Mouse (Mus musculus): ENCODE data around the gene Tipin. TPM values are rescaled to one million over a fixed set of nuclear protein-coding genes. Genes with fewer than 3 reads are reported as not detected.
A peak's percentile ranks its signal among the peaks of the same experiment; 100 is the strongest.

The Tipin gene
- polyA plus RNA-seq, 1 experiment from 2014 or later, result 306 TPM

DNA sequence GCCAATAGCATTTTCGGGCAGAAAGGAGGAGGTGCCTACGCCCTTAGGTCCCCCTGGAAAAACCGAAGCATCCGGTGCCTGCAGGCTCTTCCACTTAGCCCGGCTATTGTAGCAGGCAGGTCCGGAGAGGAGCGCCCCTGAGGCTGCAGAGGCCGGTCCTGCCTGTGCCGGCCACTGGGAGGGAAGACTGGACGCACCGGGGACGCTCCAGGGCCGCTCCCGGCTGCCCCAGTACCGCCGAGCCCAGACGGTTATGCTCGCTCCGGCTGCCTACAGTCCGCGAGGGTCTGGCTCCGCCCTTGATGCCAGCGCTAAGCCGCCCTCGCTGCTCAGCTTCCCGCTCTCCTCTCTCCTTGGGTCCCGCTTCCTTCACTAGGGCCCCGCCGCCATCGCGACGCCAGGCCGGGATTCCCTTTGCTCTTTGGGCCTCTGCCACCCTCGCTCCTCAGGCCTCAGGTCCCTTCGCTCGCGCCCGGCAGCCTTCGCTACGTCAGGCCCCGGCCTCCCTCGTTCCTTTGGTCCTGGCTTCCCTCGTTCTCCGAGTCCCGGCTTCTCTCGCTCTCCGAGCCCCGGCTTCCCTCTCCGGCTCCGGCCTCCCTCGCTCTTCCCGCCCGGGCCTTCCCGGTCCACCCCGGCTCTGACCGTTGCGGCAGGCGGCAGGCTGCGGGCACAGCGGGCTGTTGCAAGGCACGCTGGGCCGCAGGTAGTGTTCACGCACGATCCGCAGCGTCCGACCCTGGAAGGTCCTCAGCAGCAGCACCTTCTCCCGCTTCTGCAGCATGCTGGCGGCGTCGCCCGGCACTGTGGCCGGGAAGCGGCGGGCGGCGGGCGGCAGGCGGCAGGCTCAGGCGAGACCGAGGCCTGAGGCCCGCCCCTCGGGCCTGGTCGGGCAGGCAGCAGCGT is 59.2 kb downstream of the Tipin start:
- peak overlapping the region; percentile 96 for H3K27ac ChIP-seq (replicated peaks; ENCODE audit: low read depth, low read length)
- under 1% methylated on average over 85 of the region's 85 CpGs for WGBS
- no peaks in the 10 kb centered on the region for H3K9me3 ChIP-seq (replicated peaks; ENCODE audit: control insufficient read depth, low read length)
- DNase-seq (ENCODE audit: low spot score) (peak; percentile 81), ATAC-seq (replicated peaks; ENCODE audit: insufficient number of reproducible peaks, low FRiP score, low TSS enrichment, low read depth) (peak; percentile 93)
- H3K27me3 ChIP-seq (ENCODE audit: control insufficient read depth, insufficient read depth, low read length), result no peaks in the 10 kb centered on the region
- H3K4me3 ChIP-seq (ENCODE audit: low read depth, low read length), result peak overlapping the region; percentile 50
- H3K9ac ChIP-seq (replicated peaks; ENCODE audit: low read length), result peak overlapping the region; percentile 100
- H3K36me3 ChIP-seq (replicated peaks; ENCODE audit: control insufficient read depth, insufficient read depth, low read depth, low read length), result no peaks in the 10 kb centered on the region
- no peaks in the 10 kb centered on the region for H3K4me1 ChIP-seq (ENCODE audit: control insufficient read depth, insufficient read depth, low read length)
- H3K4me2 ChIP-seq (ENCODE audit: low read depth, low read length), result peak overlapping the region; percentile 67

DNA sequence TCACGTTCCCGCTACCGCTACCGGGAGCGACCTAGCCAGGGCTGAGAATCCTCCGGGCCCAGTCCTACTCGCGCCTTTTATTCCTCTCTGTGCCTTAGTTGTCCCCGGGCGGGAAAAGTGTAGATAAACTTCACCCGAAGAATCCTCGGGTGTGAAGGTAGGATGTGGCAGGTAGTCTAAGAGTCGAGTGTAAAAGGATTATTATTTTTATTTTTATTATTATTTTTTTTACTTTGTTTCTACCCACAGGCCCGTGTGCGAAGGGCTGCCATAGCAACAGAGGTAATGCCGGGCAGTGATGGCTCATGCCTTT is 59.8 kb downstream of the Tipin start, which contains the start of gene Dis3l:
Gene Dis3l (minus strand): TSS at position 35 of the 313 bp plus-strand sequence.
- peak; percentile 29; the same call in 1 of the 2 replicates for ATAC-seq (replicated peaks; ENCODE audit: insufficient number of reproducible peaks, low FRiP score, low TSS enrichment, low read depth)
- 19% methylated on average over 16 of the region's 16 CpGs for WGBS
- Histone ChIP-seq H3K36me3 (replicated peaks; ENCODE audit: control insufficient read depth, insufficient read depth, low read depth, low read length) (no peaks in the 10 kb centered on the region), H3K9me3 (replicated peaks; ENCODE audit: control insufficient read depth, low read length) (no peaks in the 10 kb centered on the region), H3K27ac (replicated peaks; ENCODE audit: low read depth, low read length) (peak within 1 kb of the TSS; percentile 96), H3K27me3 (ENCODE audit: control insufficient read depth, insufficient read depth, low read length) (no peaks in the 10 kb centered on the region), H3K4me2 (ENCODE audit: low read depth, low read length) (peak within 1 kb of the TSS; percentile 67), H3K4me1 (ENCODE audit: control insufficient read depth, insufficient read depth, low read length) (no peaks in the 10 kb centered on the region), H3K4me3 (ENCODE audit: low read depth, low read length) (peak within 1 kb of the TSS; percentile 50), H3K9ac (replicated peaks; ENCODE audit: low read length) (peak within 1 kb of the TSS; percentile 100)
- DNase-seq (ENCODE audit: low spot score), result no peak

DNA sequence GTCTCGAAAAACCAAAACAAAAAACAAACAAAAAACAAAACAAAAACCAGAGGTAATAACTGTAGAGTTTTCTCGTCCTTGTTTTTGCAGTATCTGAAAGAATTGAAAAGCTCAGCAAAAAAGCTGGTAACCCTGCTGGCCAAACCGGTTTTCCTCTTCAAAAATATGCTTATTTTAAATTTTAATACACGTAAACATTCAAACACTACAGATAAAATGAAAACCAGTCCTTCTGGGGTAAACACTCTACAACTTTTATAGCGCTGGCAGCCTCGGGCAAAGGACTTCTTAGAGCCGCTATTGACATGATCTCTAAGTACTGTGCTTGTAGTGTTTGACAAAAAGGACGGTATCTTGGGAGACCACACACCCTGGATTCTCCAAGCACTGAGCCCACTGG is 60.3 kb downstream of the Tipin start:
- no peaks in the 10 kb centered on the region for H3K36me3 ChIP-seq (replicated peaks; ENCODE audit: control insufficient read depth, insufficient read depth, low read depth, low read length)
- no peaks in the 10 kb centered on the region for H3K4me1 ChIP-seq (ENCODE audit: control insufficient read depth, insufficient read depth, low read length)
- no peak overlapping the region for H3K27ac ChIP-seq (replicated peaks; ENCODE audit: low read depth, low read length)
- H3K4me2 ChIP-seq (ENCODE audit: low read depth, low read length), result no peak overlapping the region; the same call in 1 of the 2 replicates
- DNase-seq (ENCODE audit: low spot score) (no peak), ATAC-seq (replicated peaks; ENCODE audit: insufficient number of reproducible peaks, low FRiP score, low TSS enrichment, low read depth) (no peak)
- 85% methylated on average over 8 of the region's 8 CpGs for WGBS
- H3K27me3 ChIP-seq (ENCODE audit: control insufficient read depth, insufficient read depth, low read length), result no peaks in the 10 kb centered on the region
- no peak overlapping the region; the same call in 1 of the 2 replicates for H3K9ac ChIP-seq (replicated peaks; ENCODE audit: low read length)
- no peak overlapping the region for H3K4me3 ChIP-seq (ENCODE audit: low read depth, low read length)
- no peaks in the 10 kb centered on the region for H3K9me3 ChIP-seq (replicated peaks; ENCODE audit: control insufficient read depth, low read length)

DNA sequence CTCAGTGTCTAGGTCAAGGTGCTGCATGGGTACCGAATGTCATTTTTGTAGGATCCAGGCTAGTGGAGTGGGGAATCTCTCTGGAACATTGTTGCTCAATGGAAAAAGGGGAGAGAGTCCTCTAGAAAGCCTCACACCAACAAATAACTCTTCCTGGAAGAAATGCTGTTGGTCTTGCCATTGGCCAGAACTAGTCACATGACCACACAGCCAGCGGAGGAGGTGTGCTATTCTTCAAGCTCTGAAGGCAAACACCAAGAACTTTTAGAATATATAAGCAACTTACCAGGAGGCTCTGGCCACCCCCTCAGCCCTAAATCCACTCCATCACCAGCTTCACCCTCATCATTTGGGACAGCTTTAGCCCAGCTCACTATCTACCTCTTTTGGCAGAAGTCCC is 62.3 kb downstream of the Tipin start:
- Histone ChIP-seq H3K4me3 (ENCODE audit: low read depth, low read length) (no peak overlapping the region), H3K9me3 (replicated peaks; ENCODE audit: control insufficient read depth, low read length) (no peaks in the 10 kb centered on the region), H3K4me2 (ENCODE audit: low read depth, low read length) (no peak overlapping the region), H3K27me3 (ENCODE audit: control insufficient read depth, insufficient read depth, low read length) (no peaks in the 10 kb centered on the region), H3K27ac (replicated peaks; ENCODE audit: low read depth, low read length) (no peak overlapping the region), H3K9ac (replicated peaks; ENCODE audit: low read length) (no peak overlapping the region), H3K4me1 (ENCODE audit: control insufficient read depth, insufficient read depth, low read length) (no peaks in the 10 kb centered on the region), H3K36me3 (replicated peaks; ENCODE audit: control insufficient read depth, insufficient read depth, low read depth, low read length) (no peaks in the 10 kb centered on the region)
- ATAC-seq (replicated peaks; ENCODE audit: insufficient number of reproducible peaks, low FRiP score, low TSS enrichment, low read depth) (no peak), DNase-seq (ENCODE audit: low spot score) (no peak)
- 85% methylated on average over 2 of the region's 2 CpGs for WGBS

DNA sequence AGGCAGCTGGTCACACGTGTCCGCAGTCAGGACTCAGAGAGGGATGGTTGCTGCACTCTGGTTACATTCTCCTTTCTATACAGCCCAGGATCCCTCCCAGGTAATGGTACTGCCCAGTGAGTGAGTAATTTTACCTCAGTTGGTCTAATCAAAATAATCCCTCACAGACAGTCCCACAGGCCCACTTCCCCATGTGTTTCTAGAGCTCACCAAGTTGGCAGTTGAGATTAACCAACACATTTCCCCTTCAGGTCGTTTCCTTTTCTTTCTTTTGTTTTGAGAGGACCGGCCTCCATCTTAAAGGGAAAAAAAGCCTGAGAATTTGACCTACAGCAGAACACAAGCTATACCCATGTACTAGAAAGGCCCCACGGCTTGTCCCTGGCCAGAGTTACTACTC is 64.5 kb downstream of the Tipin start:
- Histone ChIP-seq H3K4me1 (ENCODE audit: control insufficient read depth, insufficient read depth, low read length) (no peaks in the 10 kb centered on the region), H3K27ac (replicated peaks; ENCODE audit: low read depth, low read length) (no peak overlapping the region), H3K9ac (replicated peaks; ENCODE audit: low read length) (no peak overlapping the region), H3K9me3 (replicated peaks; ENCODE audit: control insufficient read depth, low read length) (no peaks in the 10 kb centered on the region), H3K36me3 (replicated peaks; ENCODE audit: control insufficient read depth, insufficient read depth, low read depth, low read length) (no peaks in the 10 kb centered on the region), H3K4me3 (ENCODE audit: low read depth, low read length) (no peak overlapping the region), H3K4me2 (ENCODE audit: low read depth, low read length) (no peak overlapping the region), H3K27me3 (ENCODE audit: control insufficient read depth, insufficient read depth, low read length) (no peaks in the 10 kb centered on the region)
- DNase-seq (ENCODE audit: low spot score) (no peak), ATAC-seq (replicated peaks; ENCODE audit: insufficient number of reproducible peaks, low FRiP score, low TSS enrichment, low read depth) (no peak)
- 56% methylated on average over 5 of the region's 5 CpGs for WGBS

DNA sequence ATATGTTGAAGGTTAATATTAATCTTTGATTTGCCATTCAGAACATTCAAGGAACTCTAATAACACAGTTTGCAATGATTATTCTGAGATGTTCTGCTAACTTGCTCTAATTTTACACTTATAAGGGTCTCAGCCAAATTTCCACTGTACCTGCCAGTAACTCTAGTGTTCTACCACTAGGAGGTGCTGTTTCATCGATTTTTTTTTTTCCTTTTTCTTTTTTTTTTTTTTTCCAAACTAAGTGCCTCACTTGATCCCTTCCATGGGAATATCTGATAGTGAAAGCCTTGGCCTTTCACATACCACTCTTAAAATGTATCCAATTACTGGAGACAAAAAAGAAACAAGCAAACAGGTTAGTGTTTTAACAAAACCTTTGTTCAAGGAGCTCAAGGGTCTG is 66.0 kb downstream of the Tipin start:
- H3K36me3 ChIP-seq (replicated peaks; ENCODE audit: control insufficient read depth, insufficient read depth, low read depth, low read length), result no peaks in the 10 kb centered on the region
- ATAC-seq (replicated peaks; ENCODE audit: insufficient number of reproducible peaks, low FRiP score, low TSS enrichment, low read depth) (no peak), DNase-seq (ENCODE audit: low spot score) (peak; percentile 68)
- H3K27ac ChIP-seq (replicated peaks; ENCODE audit: low read depth, low read length), result no peak overlapping the region
- H3K9ac ChIP-seq (replicated peaks; ENCODE audit: low read length), result no peak overlapping the region
- H3K4me3 ChIP-seq (ENCODE audit: low read depth, low read length), result no peak overlapping the region
- 0% methylated on average over 1 of the region's 1 CpGs for WGBS
- H3K9me3 ChIP-seq (replicated peaks; ENCODE audit: control insufficient read depth, low read length), result no peaks in the 10 kb centered on the region
- no peaks in the 10 kb centered on the region for H3K4me1 ChIP-seq (ENCODE audit: control insufficient read depth, insufficient read depth, low read length)
- no peaks in the 10 kb centered on the region for H3K27me3 ChIP-seq (ENCODE audit: control insufficient read depth, insufficient read depth, low read length)
- no peak overlapping the region for H3K4me2 ChIP-seq (ENCODE audit: low read depth, low read length)

DNA sequence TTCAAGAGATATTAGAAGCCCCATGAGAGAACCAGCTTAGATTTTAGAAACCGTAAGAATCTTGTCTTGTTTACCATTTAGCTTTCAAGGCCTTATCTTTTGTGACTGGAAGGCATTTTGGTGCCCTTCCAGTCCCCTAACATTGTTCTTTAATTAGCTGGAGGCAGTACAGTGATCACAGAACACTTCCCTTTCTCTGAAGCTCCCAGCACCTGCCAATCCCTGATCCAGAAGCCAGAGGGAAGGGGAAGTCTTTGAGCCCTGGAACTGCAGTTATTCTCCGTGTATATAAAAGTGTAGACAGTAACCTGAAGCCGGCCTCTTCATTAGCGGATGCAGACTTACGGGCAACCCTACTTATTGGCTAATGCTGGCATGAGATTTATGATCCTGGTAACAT is 68.1 kb downstream of the Tipin start:
- Histone ChIP-seq H3K9ac (replicated peaks; ENCODE audit: low read length) (no peak overlapping the region), H3K4me2 (ENCODE audit: low read depth, low read length) (no peak overlapping the region), H3K4me1 (ENCODE audit: control insufficient read depth, insufficient read depth, low read length) (no peaks in the 10 kb centered on the region), H3K9me3 (replicated peaks; ENCODE audit: control insufficient read depth, low read length) (no peaks in the 10 kb centered on the region), H3K27me3 (ENCODE audit: control insufficient read depth, insufficient read depth, low read length) (no peaks in the 10 kb centered on the region), H3K4me3 (ENCODE audit: low read depth, low read length) (no peak overlapping the region), H3K36me3 (replicated peaks; ENCODE audit: control insufficient read depth, insufficient read depth, low read depth, low read length) (no peaks in the 10 kb centered on the region), H3K27ac (replicated peaks; ENCODE audit: low read depth, low read length) (no peak overlapping the region)
- DNase-seq (ENCODE audit: low spot score) (no peak), ATAC-seq (replicated peaks; ENCODE audit: insufficient number of reproducible peaks, low FRiP score, low TSS enrichment, low read depth) (no peak)
- WGBS, result 66% methylated on average over 5 of the region's 5 CpGs

DNA sequence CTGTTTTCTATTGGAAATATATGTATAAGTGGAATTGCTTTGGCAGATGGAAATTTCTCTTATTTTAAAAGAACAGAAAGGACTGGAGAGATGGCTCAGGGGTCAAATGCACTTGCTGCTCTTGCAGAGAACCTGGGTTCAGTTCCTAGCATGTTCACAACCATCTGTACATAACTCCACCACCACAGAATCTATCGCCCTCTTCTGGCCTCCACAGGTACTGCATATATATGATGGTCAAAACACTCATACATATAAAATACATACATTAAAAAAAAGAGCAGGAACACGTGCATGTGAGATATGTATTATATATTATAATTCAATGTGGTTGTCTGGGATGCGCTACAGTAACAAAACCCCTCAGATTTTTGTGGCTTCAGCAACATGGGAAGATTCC is 69.8 kb downstream of the Tipin start:
- H3K4me1 ChIP-seq (ENCODE audit: control insufficient read depth, insufficient read depth, low read length), result no peaks in the 10 kb centered on the region
- no peaks in the 10 kb centered on the region for H3K27me3 ChIP-seq (ENCODE audit: control insufficient read depth, insufficient read depth, low read length)
- H3K27ac ChIP-seq (replicated peaks; ENCODE audit: low read depth, low read length), result no peak overlapping the region
- WGBS, result 44% methylated on average over 3 of the region's 3 CpGs
- no peak overlapping the region for H3K9ac ChIP-seq (replicated peaks; ENCODE audit: low read length)
- H3K9me3 ChIP-seq (replicated peaks; ENCODE audit: control insufficient read depth, low read length), result no peaks in the 10 kb centered on the region
- H3K36me3 ChIP-seq (replicated peaks; ENCODE audit: control insufficient read depth, insufficient read depth, low read depth, low read length), result no peaks in the 10 kb centered on the region
- no peak overlapping the region for H3K4me3 ChIP-seq (ENCODE audit: low read depth, low read length)
- DNase-seq (ENCODE audit: low spot score) (peak; percentile 27), ATAC-seq (replicated peaks; ENCODE audit: insufficient number of reproducible peaks, low FRiP score, low TSS enrichment, low read depth) (no peak)
- H3K4me2 ChIP-seq (ENCODE audit: low read depth, low read length), result no peak overlapping the region

Data from embryonic facial prominence, embryonic 11.5 days (tissue).